Mouse (Mus musculus) layer of hippocampus, postnatal 36 days (tissue): ENCODE measurements around the gene AU040320. TPM values are rescaled to one million over a fixed set of nuclear protein-coding genes. Genes with fewer than 3 reads are reported as not detected.

ENCODE experiments used
- DNase-seq, 2 experiments: peaks; one replicate each; pipeline ENCODE4 v3.0.0; 2022
- total RNA-seq, 2 experiments: library from RNA; stranded (reverse); gene quantifications; 2 replicates each; pipeline ENCODE4 v1.2.3; 2021

AU040320 gene
- total RNA-seq, 2 experiments from 2014 or later: 65.6 to 66.1 TPM

GRCm38 (mm10) chr4:126782996-126783395 lies 29.7 kb downstream of the AU040320 start:
- peak; percentile 45 to 53 for DNase-seq

DNA sequence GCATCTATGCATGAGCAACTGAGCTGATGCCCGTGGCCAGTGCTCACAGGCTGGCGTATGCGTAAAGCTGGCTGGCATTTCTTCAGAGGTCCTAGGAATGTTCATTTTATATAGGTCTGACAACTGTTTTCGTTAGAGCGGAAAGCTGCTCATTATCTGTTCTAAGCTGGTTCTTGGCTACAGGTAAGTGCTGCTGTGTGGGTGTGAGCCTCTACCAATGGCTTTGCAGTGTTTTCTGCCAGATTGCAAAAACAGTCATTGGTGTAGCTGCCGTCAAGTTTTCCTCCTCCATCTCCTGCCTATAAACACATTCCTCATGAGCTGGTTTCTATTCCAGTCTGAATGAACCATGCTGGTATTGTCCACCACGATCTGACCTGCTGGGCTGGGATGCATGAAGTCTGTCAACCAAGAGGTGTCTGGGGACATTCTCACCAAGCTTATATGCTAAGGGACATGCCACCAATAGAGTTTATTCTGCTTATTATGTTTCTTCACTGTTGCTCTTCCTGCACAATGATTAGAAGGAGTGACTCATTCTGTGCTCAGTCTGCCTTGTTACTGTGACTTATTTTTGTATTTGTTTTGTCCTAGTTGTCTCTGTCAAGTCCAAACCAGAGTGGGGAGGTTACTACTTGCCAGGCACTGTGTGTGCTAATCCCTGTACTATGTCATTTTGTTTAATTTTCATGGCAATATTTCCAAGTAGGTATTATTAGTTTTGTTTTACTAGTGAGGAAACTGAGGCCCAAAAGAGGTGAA lies 39.2 kb downstream of the AU040320 start:
- no peak for DNase-seq

DNA sequence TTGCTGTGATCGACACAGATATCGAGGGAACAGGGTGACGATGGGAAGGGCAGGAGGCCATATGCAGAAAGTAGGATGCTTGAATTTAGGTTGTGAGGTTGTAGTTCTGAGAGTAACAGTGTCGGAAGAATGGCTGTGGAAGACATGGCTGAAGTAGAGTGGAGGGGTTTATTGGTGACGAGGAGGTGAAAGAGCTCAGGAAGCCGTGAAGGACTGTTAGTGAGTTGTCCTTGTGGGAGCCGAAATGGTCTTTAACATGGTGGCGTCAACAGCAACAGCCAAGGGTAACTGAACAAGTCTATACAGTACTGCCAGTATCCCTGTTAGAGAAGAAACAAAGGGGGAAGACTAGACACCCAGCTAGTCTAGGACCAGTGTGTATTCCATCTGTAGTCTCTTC lies 48.8 kb downstream of the AU040320 start:
- no peak for DNase-seq

GRCm38 (mm10) chr4:126803268-126803873 lies 50.0 kb downstream of the AU040320 start:
- DNase-seq: peak in 1 of 2 experiments; percentile 17

DNA sequence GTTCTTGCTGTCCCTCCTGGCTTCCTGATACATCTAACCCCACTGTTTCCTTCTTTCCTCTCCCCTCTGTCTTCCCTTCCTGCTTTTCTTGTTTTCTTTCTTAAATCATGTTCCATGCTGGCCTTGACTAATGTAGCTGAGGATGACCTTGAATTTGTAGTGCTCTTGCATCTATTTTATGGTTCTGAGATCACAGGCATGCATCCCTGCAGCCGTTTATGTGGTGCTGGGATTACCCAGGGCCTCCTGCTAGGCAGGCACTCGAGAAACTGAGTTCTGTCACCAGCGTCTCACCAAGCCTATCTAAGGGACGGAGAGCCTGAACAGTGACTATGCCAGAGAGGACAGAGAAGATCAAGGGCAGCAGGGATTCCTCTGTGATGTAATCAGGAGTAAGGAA lies 52.4 kb downstream of the AU040320 start:
- DNase-seq: no peak

DNA sequence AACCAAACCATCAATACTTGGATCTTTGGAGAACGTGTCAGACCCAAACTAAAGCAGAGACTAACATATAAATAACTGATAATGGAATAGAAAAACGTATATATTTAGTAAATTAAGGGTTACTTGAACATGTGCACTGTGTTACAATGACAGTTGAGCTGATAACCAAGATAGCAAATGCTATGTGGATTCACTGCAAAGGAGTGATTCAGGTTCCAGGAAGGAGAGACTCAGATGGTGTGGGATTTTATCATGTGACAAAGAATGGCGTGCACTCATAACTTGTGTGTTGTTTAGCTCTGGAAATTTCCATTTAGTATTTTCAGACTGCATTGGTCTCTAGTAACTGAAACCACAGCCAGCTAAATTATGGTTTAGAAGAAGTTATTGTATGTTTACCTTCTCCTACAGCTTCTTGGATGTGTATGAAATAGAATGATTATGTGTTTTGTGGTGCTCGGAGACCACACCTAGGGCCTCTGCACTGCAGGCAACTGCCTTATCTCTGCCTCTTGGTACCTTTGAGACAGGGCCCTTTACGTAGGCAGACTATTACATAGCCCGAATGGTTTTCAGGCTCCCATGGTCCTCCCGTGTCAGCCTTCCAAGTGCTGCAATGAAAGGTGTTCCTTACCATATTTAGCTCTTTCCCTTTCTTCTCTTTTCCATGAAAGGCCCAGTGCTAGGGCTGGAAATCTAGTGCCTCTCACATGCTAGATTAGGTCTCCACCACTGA lies 53.5 kb downstream of the AU040320 start:
- no peak for DNase-seq

DNA sequence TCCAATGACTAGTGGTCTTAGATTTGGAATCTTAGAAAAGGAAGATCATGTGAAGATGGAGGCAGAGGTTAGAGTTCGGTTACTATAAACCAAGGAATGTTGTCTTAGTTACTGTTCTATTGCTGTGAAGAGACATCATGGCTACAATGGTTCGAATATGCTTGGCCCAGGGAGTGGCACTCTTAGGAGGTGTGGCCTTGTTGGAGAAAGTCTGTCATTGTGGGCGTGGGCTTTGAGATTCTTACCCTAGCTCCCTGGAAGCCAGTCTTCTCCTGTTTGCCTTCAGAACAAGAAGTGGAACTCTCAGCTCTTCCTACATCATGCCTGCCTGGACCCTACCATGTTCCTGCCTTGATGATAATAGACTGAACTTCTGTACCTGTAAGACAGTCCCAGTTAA lies 57.2 kb downstream of the AU040320 start:
- DNase-seq: no peak

DNA sequence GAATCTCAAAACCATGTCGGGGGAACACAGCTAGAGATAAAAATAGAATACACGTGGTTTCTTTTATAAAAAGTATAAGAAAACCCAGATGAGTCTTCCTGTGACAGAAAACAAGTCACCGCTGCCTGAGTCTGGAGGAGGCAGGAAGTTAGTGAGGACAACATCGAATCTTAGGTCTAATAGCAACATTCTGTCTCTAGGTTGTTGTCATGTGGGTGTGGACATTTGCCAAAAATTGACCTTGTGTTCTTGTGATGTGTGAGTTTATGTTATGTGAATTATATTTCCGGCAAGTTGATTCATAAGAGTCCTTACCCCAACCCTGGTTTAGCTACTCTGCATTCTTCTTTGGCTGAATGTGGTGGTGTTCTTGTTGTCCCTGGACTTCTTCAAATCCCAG lies 59.9 kb downstream of the AU040320 start:
- DNase-seq: no peak

GRCm38 (mm10) chr4:126814854-126815253 lies 61.5 kb downstream of the AU040320 start:
- DNase-seq: no peak

DNA sequence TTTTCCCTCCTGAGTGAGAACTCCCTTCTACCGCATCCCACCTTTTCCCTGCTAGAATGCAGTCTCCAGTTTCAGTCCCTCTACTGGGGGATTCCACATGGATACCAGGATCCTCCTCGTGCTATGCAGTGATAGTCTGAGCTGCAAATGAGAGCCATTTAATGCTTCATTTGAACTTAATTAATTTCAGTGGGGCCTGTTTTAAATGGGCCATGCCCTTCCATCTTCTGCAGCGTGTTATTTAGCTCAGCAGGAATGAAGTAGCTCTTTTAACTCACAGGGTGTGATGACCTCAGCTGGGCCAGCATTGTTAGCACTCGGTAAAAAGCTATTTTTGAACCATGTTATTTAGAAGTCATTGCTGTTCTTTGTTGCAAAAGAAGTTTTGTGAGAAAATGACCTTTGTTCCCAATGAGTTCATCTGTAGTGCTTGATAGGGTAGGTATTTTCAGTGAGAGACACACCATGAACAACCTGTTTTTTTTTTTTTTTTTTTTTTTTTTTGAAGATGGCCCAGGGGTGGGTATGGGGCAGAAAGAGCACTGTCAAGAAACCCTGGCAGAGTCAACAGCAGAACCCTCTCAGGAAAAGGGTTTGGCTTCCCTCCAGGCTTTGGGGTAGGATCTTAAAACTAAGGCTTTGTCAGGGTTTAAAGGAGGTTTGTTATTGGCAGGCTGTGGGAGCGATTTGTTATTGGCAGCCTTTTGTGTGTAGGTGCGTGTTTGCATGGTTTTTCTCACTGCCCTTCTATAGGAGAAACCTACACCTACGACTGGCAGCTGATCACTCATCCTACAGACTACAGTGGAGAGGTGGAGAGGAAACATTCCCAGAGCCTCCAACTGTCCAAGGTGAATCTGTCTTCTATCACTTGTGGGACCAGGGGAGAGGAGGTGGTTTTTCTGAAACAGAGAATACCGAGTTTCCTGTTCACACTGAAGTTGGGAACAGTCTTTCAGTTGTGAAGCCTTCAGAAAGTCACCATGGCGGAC lies 69.8 kb downstream of the AU040320 start:
- DNase-seq: no peak

DNA sequence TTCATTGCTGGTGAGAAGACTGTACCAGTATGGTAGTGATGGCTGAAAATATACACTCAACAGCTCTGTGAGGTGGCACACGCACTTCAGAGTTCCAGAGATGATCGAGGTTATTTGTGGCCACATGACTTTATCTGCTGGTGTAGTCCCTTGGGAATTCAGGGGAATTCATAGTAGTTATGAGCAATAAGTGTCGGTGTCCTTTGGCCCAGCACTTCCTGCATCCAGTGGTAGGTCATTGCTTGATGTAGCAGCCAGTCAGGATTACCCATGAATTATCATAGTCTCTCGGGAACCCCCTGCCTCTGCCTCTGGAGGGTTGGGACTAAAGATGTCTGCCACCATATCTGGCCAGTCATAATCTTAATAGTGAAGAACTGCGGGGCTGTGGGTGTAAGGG lies 70.6 kb downstream of the AU040320 start:
- no peak for DNase-seq

DNA sequence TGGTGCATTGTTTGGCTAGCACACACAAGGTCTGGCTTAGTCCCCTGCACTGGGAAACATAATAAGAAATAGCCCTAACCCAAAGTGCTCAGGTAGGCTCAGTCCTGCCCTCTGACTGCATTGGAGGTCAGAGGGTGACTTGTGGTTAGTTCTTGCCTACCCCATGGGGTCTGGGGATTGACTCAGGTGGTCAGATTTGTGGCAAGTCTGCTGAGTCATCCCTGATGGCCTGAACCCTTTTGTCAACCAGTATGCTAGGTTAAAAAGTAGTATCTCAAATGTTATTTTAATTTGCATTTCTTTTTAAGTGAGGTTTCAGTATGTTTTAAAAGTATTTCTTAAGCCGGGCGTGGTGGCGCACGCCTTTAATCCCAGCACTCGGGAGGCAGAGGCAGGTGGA lies 77.8 kb downstream of the AU040320 start:
- no peak for DNase-seq

GRCm38 (mm10) chr4:126838799-126839198 lies 85.5 kb downstream of the AU040320 start:
- DNase-seq: no peak

DNA sequence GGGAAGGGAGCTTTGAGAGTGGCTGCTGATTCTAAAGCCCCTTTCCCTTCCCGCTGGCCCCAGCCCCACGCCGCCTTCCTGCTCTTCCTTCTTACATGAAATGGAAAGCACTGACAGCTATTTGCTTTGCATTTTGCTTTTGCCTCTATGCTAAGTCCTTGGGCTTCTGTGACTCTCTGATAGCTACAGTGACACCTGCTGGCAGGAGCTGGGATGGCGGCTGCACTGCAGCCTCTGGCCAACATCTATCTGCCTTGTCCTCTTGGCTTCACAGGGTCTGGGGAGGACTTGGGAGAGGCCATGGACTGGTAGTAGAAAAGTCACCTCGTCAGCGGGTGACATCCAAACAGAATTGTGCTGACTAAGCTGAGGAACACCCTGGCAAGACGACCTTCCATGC lies 86.5 kb downstream of the AU040320 start:
- DNase-seq: peak; percentile 86 to 88

DNA sequence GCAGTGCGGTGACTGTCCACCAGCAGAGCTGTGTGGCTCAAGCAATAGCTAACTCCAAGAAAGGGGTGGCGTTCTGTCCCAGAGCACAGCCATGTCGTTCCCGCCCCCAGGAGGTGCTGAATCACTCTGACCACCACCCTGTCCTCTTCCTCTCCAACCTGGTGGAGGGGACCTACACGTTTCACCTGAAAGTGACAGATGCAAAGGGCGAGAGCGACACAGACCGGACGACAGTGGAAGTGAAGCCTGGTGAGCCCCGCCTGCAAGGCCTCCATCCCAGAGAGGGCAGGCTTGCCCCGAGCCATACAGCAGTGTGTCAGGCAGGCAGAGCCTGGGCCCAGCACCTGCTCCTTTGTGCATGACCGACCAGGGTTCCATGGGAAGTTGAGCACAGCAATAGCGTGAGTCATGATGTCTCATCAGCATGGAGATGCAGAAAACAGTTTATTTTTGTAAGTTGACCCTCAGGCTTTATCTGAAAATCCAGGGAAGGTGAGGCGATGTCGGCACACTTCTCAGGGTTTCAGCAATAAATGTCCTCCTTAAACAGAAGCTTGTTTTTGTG lies 87.7 kb downstream of the AU040320 start:
- DNase-seq: no peak

DNA sequence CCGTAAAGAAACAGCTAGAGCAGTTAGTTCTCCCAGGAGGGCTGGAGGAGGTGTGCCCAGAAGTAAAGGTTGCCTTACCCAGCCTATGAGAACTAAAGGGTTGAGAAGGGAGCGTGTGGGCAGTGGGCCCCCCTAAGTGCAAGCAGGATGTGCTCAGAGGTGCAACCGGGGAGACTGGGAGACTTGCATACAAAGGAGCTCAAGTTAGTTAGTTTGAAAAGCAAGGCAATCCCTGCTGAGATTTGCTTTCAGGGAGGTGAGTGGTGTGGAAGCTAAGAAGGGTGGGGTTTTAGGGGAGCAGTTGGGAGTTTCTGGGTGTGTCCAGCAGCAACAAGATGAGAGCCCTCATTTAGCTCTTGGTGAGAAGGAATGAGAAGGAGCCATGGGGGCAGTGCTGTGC lies 89.6 kb downstream of the AU040320 start:
- DNase-seq: no peak

GRCm38 (mm10) chr4:126845664-126846063 lies 92.3 kb downstream of the AU040320 start:
- DNase-seq: no peak

- no peak for DNase-seq
Observed at GRCm38 (mm10) chr4:126846971-126847370, 93.6 kb downstream of the AU040320 start.

DNA sequence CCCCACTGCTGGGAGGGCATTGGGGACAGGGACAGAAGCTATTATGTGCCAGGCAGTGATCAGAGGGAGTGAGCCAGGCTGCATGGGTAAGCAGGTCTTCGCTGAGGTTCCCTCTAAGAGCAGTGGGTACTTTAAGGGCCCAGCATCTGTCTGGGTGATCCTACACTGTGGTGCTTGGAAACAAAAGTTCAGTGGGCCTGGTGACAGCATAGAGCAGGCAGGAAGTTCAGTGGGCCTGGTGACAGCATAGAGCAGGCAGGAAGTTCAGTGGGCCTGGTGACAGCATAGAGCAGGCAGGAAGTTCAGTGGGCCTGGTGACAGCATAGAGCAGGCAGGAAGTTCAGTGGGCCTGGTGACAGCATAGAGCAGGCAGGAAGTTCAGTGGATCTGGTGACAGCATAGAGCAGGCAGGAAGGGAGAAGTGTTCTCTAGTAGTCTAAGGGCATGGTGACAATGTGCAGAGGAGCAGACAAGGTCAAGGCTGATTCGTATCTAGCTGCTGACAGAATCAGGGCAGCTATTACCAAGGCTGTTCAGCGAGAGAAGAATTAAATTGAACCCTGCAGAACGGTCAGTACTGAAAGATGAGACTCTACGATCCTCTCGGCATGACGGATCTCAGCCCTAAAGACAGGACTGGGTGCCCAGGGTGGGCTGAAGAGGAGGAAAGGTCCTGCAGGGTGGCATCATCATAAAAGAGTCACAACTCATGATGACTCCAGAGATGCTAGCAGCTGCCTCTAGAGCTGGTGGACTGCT lies 96.9 kb downstream of the AU040320 start:
- DNase-seq: no peak

- DNase-seq: no peak
Observed at GRCm38 (mm10) chr4:126850778-126851080, 97.4 kb downstream of the AU040320 start.

GRCm38 (mm10) chr4:126852971-126853370 lies 99.6 kb downstream of the AU040320 start:
- DNase-seq: no peak
